Mouse (Mus musculus) urinary bladder, postnatal 0 days (tissue): ENCODE data around the gene Dennd5a. TPM values are rescaled to one million over a fixed set of nuclear protein-coding genes. Genes with fewer than 3 reads are reported as not detected.

Experiments
- polyA plus RNA-seq: library from polyadenylated mRNA; unstranded; fragments of >200 nt; fragmentation: Nextera tagmentation; extraction: Ambion mirVana; gene quantifications from 2 replicates; pipeline ENCODE4 v1.2.1, GENCODE M21; 2015

Dennd5a gene
- 19.1 and 21.2 TPM in 2 replicates for polyA plus RNA-seq

GRCm38 (mm10) chr7:109959716-109960612 is at the start of gene Dennd5a:
Gene Dennd5a, minus strand, starts transcription at chr7:109960470.

DNA sequence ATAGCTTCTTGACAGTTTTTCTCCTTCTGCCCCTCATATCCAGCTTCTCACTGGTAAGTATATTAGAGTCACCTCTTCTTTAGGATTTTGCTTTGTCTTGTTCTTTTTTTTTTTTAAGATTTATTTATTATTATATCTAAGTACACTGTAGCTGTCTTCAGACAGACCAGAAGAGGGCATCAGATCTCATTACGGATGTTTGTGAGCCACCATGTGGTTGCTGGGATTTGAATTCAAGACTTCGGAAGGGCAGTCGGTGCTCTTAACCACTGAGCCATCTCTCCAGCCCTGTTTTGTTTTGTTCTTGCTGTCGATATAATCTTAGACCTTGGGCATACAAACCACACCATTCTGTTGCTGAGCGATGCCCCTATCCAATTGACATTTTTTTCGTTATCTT is 26.5 kb upstream of the Dennd5a start, which contains the start of gene Tmem41b:
Tmem41b (minus strand) TSS at position 155 of the 400 bp plus-strand sequence.

GRCm38 (mm10) chr7:109865370-109866229 is 94.7 kb downstream of the Dennd5a start, which contains the start of gene Scube2:
Gene Scube2, minus strand, starts transcription at chr7:109865679.

Other genes with a start within 250 kb of the Dennd5a start
- gene BC051019, start 236.6 kb downstream of the Dennd5a start, polyA plus RNA-seq: 10.7 and 12.1 TPM in 2 replicates
- gene Ascl3, start 228.7 kb downstream of the Dennd5a start, polyA plus RNA-seq: 0.51 TPM in 1 of 2 replicates, not detected in the other
- gene Tmem9b, start 207.6 kb downstream of the Dennd5a start, polyA plus RNA-seq: 58.3 and 62.2 TPM in 2 replicates
- 0.57 and 0.76 TPM in 2 replicates for gene Nrip3, start 178.4 kb downstream of the Dennd5a start, polyA plus RNA-seq
- gene Scube2, start 94.8 kb downstream of the Dennd5a start, polyA plus RNA-seq: 21.2 and 23.5 TPM in 2 replicates
- gene Tmem41b, start 26.5 kb upstream of the Dennd5a start, polyA plus RNA-seq: 52.0 and 71.6 TPM in 2 replicates
- 24.8 and 26.5 TPM in 2 replicates for gene Ipo7, start 57.8 kb upstream of the Dennd5a start, polyA plus RNA-seq
- 7.2 and 9.7 TPM in 2 replicates for gene Zfp143, start 100.7 kb upstream of the Dennd5a start, polyA plus RNA-seq
- gene Wee1, start 161.6 kb upstream of the Dennd5a start, polyA plus RNA-seq: 5.6 and 7.6 TPM in 2 replicates